Mouse (Mus musculus) induced T-regulatory cell, adult 2 months (primary cell): ENCODE results near the gene Afap1l2.

Experiments used
- DNase-seq: peaks from one replicate; pipeline ENCODE4 v3.0.0-alpha.2; 2012; ENCODE audit warnings: low read depth

Afap1l2 gene

GRCm38 (mm10) chr19:56976515-56976914 lies 31.5 kb downstream of the Afap1l2 start:
- no peak for DNase-seq

GRCm38 (mm10) chr19:56975502-56975901 lies 32.5 kb downstream of the Afap1l2 start:
- DNase-seq, result no peak

DNA sequence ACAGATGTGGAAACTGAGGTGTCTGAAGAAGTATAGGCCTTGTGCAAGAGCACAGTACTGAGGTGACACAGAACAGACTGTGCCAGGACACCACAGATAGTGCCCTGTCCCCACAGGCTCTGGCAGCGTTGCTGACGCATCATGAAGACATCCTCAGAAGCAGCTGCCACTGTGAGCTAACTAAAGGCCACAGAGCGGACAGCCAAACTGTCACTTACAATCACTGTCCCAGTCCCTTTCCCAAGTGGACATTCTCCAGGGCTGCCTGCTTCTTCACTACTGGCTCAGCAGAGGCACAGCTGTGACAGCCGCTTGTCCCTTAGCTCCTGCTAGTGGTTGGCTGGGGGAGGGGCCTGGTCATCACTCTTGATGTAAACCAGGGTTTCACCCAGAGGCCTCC lies 33.9 kb downstream of the Afap1l2 start:
- DNase-seq, result no peak

- DNase-seq, result no peak
Measured at GRCm38 (mm10) chr19:56972768-56973167, 35.3 kb downstream of the Afap1l2 start.

- no peak for DNase-seq
Measured at GRCm38 (mm10) chr19:56971347-56971746, 36.7 kb downstream of the Afap1l2 start.

DNA sequence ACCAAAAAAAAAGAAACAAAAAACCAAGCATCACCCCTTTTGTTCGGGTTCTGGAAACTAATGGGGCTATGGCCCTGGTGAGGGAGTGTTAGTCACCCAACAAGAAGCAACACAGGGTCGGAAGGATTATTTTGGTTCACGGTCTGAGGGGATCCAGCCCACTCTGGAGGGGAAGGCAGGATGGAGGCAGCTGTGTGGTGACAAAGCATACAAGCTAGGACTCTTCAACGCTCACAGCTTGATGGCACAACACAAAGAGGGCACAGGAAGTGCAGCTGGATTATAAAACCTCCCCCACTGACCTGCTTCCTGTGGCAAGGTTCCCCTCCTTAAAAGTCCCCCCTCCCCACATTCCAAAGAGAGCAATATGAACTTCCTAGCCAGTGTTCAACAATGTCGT lies 44.2 kb downstream of the Afap1l2 start:
- DNase-seq, result no peak

- no peak for DNase-seq
Measured at GRCm38 (mm10) chr19:56959601-56960000, 48.4 kb downstream of the Afap1l2 start.

DNA sequence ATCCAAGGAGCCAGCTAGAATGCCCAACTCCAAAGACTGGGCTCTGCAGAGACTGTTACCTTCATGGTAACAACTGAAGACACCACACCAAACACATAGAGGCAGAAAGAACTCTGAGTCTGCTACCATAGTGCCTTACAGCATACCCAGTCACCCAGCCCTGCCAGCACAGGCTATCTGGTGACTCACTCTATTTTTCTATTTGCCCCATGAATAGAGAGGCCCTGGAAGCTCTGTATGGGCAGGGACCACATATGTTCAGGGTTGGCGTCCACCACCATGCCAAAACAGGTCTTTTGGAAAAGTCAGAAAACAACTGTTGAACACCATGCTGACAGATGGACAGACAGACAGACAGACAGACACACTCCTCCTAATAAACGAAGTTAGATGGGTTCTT lies 49.0 kb downstream of the Afap1l2 start:
- DNase-seq, result no peak

- no peak for DNase-seq
Measured at GRCm38 (mm10) chr19:56958582-56959021, 49.4 kb downstream of the Afap1l2 start.

DNA sequence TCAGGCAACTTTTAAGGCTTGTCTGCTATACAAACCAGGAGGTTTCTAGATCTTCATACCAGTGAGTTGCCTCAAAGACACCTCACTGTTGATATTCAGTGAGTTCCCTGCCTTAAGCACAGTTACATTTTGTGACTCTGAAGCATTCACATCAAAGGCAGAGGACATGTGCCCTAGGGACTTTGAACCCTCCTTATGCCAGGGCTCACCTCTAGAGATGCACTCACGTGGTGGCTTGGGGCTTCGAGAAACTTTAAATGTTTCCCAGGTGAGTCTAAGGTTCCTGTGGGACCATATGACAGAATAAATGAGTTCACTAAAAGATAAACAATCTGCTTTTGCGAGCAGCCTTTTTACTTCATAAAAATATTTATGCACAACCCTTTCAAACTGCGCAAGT lies 50.0 kb downstream of the Afap1l2 start:
- DNase-seq, result no peak

GRCm38 (mm10) chr19:56955568-56956513 lies 52.2 kb downstream of the Afap1l2 start:
- no peak for DNase-seq

GRCm38 (mm10) chr19:56954857-56955256 lies 53.2 kb downstream of the Afap1l2 start:
- no peak for DNase-seq

DNA sequence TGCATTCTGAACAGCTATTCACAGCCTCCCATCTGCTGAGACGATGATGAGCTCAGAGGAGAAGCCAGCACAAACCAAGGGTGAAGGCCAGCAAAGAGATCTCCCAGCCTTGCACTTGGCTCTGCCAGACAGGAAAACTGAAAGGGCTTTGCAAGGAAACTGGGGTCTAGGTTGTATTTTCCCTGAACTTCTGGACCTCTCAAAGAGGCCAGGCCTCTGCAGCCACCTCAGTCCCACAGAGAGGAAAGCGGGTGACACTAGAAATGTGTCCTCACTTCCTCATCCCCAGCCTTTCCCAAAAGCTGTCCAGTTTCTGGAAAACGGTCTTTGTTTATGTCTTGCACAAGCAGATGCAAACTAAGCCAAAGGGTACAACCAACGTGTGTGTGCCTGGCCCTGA lies 54.2 kb downstream of the Afap1l2 start:
- DNase-seq, result no peak

GRCm38 (mm10) chr19:56950818-56951217 lies 57.2 kb downstream of the Afap1l2 start:
- no peak for DNase-seq

DNA sequence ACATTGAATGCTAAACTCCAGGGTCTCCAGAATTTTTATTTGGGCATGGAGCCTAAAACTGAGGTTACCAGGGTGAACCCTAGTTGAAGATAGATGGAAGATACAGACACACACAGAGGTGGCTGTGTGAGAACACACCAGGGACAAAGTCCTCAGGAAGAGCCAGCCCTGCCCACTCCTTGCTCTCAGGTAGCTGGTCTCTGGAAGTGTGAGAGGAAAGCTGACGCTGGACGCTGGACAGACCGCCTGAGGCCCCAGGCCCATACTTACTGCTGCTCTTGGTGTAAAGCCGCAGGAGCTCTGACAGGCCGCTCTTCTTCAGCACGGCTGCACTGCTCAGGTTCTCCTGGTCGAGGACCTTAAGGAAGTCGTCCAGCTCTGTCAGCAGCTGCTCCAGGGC lies 58.2 kb downstream of the Afap1l2 start:
- no peak for DNase-seq

DNA sequence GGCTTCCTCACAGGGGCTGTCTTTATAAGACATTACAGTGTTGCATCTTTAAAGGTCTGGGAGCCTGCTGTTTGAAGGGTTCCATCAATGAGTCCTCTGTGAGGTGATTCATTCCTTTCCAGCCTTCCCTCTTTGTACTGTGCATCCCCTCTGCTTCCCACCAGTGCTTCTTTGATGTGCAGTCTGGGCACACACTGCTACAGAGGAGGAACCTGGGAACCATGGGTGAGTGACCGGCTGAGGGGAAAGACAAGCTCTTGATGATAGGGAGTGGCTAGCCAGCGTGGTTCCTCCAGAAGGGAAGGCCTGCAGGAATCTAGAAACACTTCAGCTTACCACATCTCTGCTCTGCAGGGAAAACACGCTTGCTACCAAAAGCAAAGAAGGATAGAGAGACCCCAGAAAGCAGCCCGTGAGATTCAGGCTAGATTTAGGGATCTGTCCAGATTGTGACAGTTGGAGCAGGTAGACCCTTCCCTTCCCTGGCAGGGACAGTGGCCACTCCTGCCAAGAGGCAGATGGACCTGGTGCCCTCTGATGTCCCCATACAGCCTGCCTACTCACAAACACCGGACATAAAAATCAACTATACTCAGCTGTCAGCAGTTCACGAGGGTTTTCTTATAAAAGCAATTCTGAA lies 59.9 kb downstream of the Afap1l2 start:
- no peak for DNase-seq

DNA sequence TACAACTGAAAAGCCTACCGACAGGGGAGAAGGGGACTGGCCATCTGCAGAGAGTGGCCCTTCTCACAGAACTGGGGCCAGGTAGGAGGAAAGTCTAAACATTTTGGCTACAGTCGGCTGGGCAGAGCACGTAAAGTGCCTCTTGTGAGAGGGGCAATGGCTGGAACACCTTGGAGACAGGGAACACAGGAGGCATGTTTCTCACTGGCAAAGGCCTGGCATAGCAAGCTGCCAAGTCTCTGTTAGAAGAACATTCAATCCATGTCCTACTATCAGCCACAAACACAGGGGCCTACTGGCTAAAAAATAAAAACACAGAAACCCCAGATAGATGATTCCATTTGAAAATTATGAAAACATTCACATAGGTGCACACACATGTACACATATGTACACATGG lies 61.3 kb downstream of the Afap1l2 start:
- no peak for DNase-seq

DNA sequence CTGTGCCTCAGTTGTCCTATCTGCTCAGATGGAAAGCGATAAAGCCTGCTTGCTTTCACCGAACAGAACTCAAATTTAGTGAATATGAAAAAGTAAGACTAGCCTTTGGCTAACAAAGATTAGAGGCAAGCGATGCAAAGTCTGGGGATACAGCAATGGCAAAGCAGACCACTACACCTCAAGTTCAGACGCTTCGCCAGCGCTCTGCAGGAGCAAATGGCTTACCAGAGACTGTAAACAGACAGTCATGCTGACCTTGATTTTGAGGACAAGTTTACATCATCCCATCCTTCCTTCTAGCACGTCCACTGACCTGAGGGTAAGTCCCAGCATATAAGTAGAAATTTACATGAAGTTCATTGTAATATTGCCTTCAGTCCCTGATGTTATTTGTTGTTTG lies 61.8 kb downstream of the Afap1l2 start:
- DNase-seq, result no peak

DNA sequence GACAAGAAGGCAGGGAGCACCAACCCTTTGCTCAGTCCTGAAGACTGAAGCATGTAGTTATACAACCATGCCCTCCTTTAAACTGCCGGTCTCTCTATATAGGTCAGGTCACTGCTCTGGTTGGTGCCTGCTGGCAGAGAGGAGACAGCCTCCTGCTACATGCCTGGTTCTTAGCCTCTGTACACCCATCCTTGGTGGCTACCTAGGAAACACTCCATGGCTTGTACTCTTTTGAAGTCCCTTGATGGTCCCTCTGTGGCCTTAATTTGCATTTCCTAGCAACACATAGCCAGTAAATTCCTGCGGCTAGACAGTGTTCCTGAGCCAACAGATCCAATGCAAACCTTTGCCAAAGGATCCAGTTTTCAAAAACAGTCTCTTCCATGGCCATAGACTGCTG lies 62.4 kb downstream of the Afap1l2 start:
- no peak for DNase-seq

DNA sequence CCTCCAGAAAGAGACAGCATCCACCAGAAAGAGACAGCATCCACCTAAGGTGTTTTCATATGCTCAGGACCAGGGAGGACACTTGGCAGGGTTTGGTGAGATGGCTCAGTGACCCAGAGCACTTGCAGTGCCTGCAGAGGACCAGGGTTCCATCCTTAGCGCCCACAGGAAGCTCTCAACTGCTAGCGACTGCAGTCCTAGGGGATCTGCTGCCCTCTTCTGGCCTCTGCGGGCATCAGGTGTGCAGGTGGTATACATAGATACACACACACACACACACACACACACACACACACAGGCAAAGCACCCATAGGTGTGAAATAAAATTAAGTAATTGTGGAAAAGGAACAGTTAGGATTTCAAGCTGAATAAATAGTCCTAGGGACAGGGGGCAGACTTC lies 63.2 kb downstream of the Afap1l2 start:
- no peak for DNase-seq

DNA sequence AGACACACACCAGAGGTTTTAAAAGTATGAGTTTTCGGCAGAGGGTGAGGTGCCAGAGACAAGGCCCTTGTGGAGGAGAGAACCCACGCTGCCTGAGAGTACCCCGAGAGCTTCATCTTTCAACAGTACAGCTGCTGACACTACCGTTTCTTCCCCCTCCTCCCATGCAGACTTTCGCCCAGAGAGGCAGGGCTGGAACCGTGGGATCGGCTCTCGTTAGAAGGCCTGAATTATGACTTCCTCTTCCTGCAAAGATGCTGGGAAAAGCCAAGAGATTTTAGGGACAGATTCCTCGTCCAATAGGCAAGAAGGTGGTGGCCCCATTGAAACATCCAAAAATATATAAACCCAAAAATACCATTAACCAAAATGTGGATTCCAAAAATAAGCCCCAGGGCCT lies 63.8 kb downstream of the Afap1l2 start:
- no peak for DNase-seq

GRCm38 (mm10) chr19:56942216-56942615 lies 65.8 kb downstream of the Afap1l2 start:
- no peak for DNase-seq

GRCm38 (mm10) chr19:56940507-56940906 lies 67.5 kb downstream of the Afap1l2 start:
- DNase-seq, result no peak
